Mouse (Mus musculus): ENCODE measurements at regions not wholly inside any gene's neighbourhood (a gene's known extent, or its start where the extent isn't known, plus 50 kb on each side); places are given as distances from the start of the nearest gene placed in this dataset.
"Not testable (repeated sequence)": the region's sequence is repeated elsewhere in the genome, so short reads cannot be mapped to it uniquely, and the experiment has no call there.

DNA sequence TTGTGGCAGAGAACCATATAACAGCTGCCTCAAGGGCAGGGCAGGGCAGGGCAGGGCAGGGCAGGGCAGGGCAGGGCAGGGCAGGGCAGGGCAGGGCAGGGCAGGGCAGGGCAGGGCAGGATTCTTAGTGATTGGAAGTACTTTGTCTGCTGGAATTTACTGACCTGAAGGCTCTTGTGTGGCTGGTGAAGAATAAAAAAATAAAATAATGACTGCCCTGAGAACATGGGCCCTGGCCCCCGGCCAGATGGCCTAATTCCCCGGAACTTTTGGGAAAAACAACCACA, 169.3 kb downstream of the Qk start:
- H3K27me3 ChIP-seq; H3K4me3 ChIP-seq; H3K4me2 ChIP-seq (replicated peaks); H3K36me3 ChIP-seq; H3K9ac ChIP-seq; H3K4me1 ChIP-seq; ATAC-seq (ENCODE audit: insufficient number of reproducible peaks, insufficient read depth, low FRiP score, low TSS enrichment); H3K27ac ChIP-seq; H3K9me3 ChIP-seq: not testable (repeated sequence)
- 54% methylated on average over 2 of the region's 2 CpGs for WGBS

- H3K4me1 ChIP-seq, result no peaks in the 10 kb centered on the region
- no peaks in the 10 kb centered on the region for H3K27me3 ChIP-seq
- no peaks in the 10 kb centered on the region for H3K9me3 ChIP-seq
- no peaks in the 10 kb centered on the region for H3K36me3 ChIP-seq
- H3K9ac ChIP-seq, result no peak overlapping the region
- no peak overlapping the region for H3K4me2 ChIP-seq (replicated peaks)
- H3K4me3 ChIP-seq, result no peak overlapping the region
- no peak for ATAC-seq (ENCODE audit: insufficient number of reproducible peaks, insufficient read depth, low FRiP score, low TSS enrichment)
- 76% methylated on average over 8 of the region's 8 CpGs for WGBS
- H3K27ac ChIP-seq, result no peak overlapping the region
These were observed 169.8 kb downstream of the Qk start for GRCm38 (mm10) chr17:10149682-10150402.

DNA sequence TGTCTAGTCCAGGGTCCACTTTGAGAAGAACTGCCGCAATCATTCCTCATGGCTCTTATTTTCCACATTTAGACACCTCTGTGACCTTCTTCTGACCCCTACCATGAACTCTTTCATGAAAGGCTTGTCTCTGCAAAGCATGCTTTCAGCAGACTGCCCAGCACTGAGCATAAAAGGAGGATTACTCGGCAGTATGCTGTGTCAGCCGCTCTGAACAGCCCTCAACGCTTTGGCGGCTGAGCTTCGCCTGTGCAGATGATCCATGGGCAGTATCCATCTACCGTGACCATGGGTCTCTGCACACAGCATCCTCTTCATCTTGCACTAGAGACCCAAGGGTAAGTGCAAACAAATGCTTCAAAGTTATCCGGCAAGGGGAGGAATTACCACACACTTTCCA, 172.5 kb downstream of the Qk start:
- WGBS, result 56% methylated on average over 8 of the region's 8 CpGs
- Histone ChIP-seq H3K4me1 (no peaks in the 10 kb centered on the region), H3K4me2 (replicated peaks) (no peak overlapping the region), H3K27ac (no peak overlapping the region), H3K9me3 (no peaks in the 10 kb centered on the region), H3K27me3 (no peaks in the 10 kb centered on the region), H3K36me3 (no peaks in the 10 kb centered on the region), H3K4me3 (no peak overlapping the region), H3K9ac (no peak overlapping the region)
- ATAC-seq (ENCODE audit: insufficient number of reproducible peaks, insufficient read depth, low FRiP score, low TSS enrichment), result no peak

DNA sequence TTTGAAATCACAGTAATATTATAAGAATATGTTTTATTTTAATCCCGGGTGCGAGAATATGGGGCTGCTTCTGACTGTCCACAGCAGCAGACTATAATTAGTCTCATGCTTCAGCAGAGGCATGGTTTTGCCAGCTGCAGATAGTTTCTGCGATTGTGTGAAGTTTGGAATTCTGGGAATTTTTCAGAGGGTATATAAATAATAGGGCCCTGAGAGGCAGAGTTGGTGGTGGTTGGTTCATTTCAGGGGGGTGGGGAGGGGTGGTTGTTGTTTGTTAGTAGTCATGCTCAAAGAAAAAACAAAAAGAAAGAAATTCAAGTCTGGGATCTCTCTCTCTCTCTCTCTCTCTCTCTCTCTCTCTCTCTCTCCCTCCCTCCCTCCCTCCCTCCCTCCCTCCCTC, 173.1 kb downstream of the Qk start:
- H3K27ac ChIP-seq, result no peak overlapping the region
- H3K4me2 ChIP-seq (replicated peaks), result no peak overlapping the region
- 55% methylated on average over 3 of the region's 3 CpGs for WGBS
- H3K36me3 ChIP-seq, result no peaks in the 10 kb centered on the region
- no peak overlapping the region for H3K4me3 ChIP-seq
- no peak overlapping the region for H3K9ac ChIP-seq
- no peaks in the 10 kb centered on the region for H3K27me3 ChIP-seq
- H3K9me3 ChIP-seq, result no peaks in the 10 kb centered on the region
- ATAC-seq (ENCODE audit: insufficient number of reproducible peaks, insufficient read depth, low FRiP score, low TSS enrichment), result no peak
- H3K4me1 ChIP-seq, result no peaks in the 10 kb centered on the region

- WGBS, result 61% methylated on average over 3 of the region's 3 CpGs
- H3K4me1 ChIP-seq, result 0 out of 2 replicates have a peak, but pooled peaks cover 4% of the 10 kb centered on the region
- H3K27ac ChIP-seq, result no peak overlapping the region
- H3K4me2 ChIP-seq (replicated peaks), result no peak overlapping the region
- H3K27me3 ChIP-seq, result no peaks in the 10 kb centered on the region
- no peaks in the 10 kb centered on the region; the same call in 1 of the 2 replicates for H3K9me3 ChIP-seq
- H3K4me3 ChIP-seq, result no peak overlapping the region
- no peak for ATAC-seq (ENCODE audit: insufficient number of reproducible peaks, insufficient read depth, low FRiP score, low TSS enrichment)
- H3K36me3 ChIP-seq, result no peaks in the 10 kb centered on the region
- no peak overlapping the region for H3K9ac ChIP-seq
These were observed 180.8 kb downstream of the Qk start for GRCm38 (mm10) chr17:10138847-10139246.

DNA sequence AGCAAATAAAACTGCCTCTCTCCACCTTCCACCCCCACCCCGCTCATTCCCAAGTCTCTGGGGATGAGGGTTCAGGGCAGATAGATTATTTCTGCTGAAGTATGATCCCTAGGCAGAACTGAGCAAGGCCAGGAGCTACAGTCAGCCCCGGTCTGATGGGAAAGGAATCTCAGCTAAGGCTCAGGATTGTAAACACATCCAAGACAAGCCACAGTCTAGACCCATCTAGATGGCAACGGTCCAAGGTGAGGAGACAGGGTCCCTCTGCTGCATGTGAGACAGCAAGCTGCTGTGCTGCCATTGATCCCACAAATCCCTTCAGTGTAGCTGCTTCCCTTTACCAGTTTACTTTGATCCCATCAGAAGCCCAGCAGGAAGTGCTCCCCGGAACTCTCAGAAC, 181.3 kb downstream of the Qk start:
- no peaks in the 10 kb centered on the region for H3K36me3 ChIP-seq
- WGBS, result 71% methylated on average over 4 of the region's 4 CpGs
- H3K27ac ChIP-seq, result no peak overlapping the region
- H3K27me3 ChIP-seq, result no peaks in the 10 kb centered on the region
- no peak overlapping the region for H3K9ac ChIP-seq
- H3K4me1 ChIP-seq, result 0 out of 2 replicates have a peak, but pooled peaks cover 4% of the 10 kb centered on the region
- no peaks in the 10 kb centered on the region; the same call in 1 of the 2 replicates for H3K9me3 ChIP-seq
- no peak overlapping the region for H3K4me3 ChIP-seq
- ATAC-seq (ENCODE audit: insufficient number of reproducible peaks, insufficient read depth, low FRiP score, low TSS enrichment), result peak; percentile 28; the same call in 1 of the 2 replicates
- no peak overlapping the region for H3K4me2 ChIP-seq (replicated peaks)

DNA sequence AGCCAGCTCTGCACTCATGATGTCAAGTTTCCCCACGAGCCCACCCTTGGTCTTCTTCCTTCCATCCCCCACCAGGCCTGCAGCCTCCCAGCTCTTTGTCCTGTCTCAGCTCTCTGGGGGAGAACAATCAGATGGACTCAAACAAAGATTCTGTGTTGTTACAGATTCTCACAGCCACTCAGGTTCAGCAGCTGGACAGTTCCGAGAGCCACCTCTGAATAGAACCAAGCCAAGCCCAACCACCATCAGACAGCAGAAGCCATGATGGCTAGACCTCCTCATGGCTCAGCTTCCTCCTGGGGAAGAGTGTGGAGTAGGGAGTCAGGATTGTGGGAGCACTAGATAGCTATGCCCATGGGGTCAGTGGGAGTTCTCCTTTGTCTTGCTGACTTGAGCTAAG, 184.5 kb downstream of the Qk start:
- no peak for ATAC-seq (ENCODE audit: insufficient number of reproducible peaks, insufficient read depth, low FRiP score, low TSS enrichment)
- H3K9me3 ChIP-seq, result no peaks in the 10 kb centered on the region
- no peak overlapping the region for H3K27ac ChIP-seq
- no peaks in the 10 kb centered on the region for H3K27me3 ChIP-seq
- H3K36me3 ChIP-seq, result no peaks in the 10 kb centered on the region
- H3K9ac ChIP-seq, result no peak overlapping the region
- no peak overlapping the region for H3K4me2 ChIP-seq (replicated peaks)
- WGBS, result 64% methylated on average over 2 of the region's 2 CpGs
- H3K4me3 ChIP-seq, result no peak overlapping the region
- 0 out of 2 replicates have a peak, but pooled peaks cover 4% of the 10 kb centered on the region for H3K4me1 ChIP-seq

- 28% methylated on average over 8 of the region's 8 CpGs for WGBS
- ATAC-seq (ENCODE audit: insufficient number of reproducible peaks, insufficient read depth, low FRiP score, low TSS enrichment), result no peak
These were observed 191.1 kb downstream of the Qk start for GRCm38 (mm10) chr17:10128591-10128990.

DNA sequence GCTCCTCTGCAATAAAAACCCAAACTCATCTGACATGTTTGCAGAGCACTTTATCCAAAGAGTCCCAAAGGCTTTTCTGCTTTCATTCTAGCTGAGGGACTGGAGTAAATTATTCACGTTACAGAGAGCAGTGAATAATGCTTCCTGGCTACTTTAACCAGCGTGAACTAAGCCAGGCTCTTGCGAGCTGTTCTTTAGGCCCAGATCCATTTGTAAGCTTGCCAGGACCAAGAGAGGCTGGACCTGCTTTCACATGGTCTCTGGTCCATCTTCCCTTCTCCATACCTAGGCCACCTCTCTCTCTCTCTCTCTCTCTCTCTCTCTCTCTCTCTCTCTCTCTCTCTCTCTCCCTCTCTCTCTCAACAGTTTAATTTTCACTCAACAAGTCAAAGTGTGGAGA, 197.2 kb downstream of the Qk start:
- no peak overlapping the region for H3K4me3 ChIP-seq
- no peak for ATAC-seq (ENCODE audit: insufficient number of reproducible peaks, insufficient read depth, low FRiP score, low TSS enrichment)
- H3K27me3 ChIP-seq, result no peaks in the 10 kb centered on the region
- H3K4me1 ChIP-seq, result no peaks in the 10 kb centered on the region
- no peaks in the 10 kb centered on the region for H3K9me3 ChIP-seq
- 66% methylated on average over 3 of the region's 3 CpGs for WGBS
- no peak overlapping the region for H3K4me2 ChIP-seq (replicated peaks)
- H3K9ac ChIP-seq, result no peak overlapping the region
- H3K27ac ChIP-seq, result no peak overlapping the region
- no peaks in the 10 kb centered on the region for H3K36me3 ChIP-seq

More at GRCm38 (mm10) chr17:10128591-10128990, 191.1 kb downstream of the Qk start:
- H3K36me3 ChIP-seq, result no peaks in the 10 kb centered on the region
- no peak overlapping the region for H3K27ac ChIP-seq
- no peak overlapping the region for H3K9ac ChIP-seq
- H3K4me2 ChIP-seq (replicated peaks), result no peak overlapping the region
- H3K9me3 ChIP-seq, result no peaks in the 10 kb centered on the region
- H3K27me3 ChIP-seq, result no peaks in the 10 kb centered on the region
- H3K4me1 ChIP-seq, result no peaks in the 10 kb centered on the region
- H3K4me3 ChIP-seq, result no peak overlapping the region

- no peak overlapping the region for H3K4me3 ChIP-seq
- no peaks in the 10 kb centered on the region for H3K36me3 ChIP-seq
- H3K27me3 ChIP-seq, result no peaks in the 10 kb centered on the region
- H3K9me3 ChIP-seq, result no peaks in the 10 kb centered on the region
- ATAC-seq (ENCODE audit: insufficient number of reproducible peaks, insufficient read depth, low FRiP score, low TSS enrichment), result no peak
- H3K4me2 ChIP-seq (replicated peaks), result no peak overlapping the region
- H3K27ac ChIP-seq, result no peak overlapping the region
- no peak overlapping the region for H3K9ac ChIP-seq
- no peaks in the 10 kb centered on the region for H3K4me1 ChIP-seq
- WGBS, result 92% methylated on average over 2 of the region's 2 CpGs
These were observed 207.5 kb downstream of the Qk start for GRCm38 (mm10) chr17:10112118-10112517.

DNA sequence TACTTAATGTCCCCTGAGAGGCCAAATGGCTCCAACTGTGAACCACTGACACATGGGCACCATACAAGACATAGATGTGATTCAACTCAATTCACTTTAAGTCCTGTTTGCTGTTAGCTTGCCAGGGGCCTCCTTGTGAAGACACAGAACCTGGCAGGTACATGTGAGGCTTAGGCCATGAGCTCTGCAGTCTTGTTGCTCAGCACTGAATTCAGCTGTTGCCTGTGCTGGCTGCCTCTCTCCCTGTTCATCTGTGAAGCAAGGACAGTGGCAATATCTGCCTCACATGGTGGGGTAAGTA, 209.3 kb downstream of the Qk start:
- Histone ChIP-seq H3K9ac (no peak overlapping the region), H3K27ac (no peak overlapping the region), H3K4me1 (no peaks in the 10 kb centered on the region), H3K4me2 (replicated peaks) (no peak overlapping the region), H3K9me3 (no peaks in the 10 kb centered on the region), H3K4me3 (no peak overlapping the region), H3K27me3 (no peaks in the 10 kb centered on the region), H3K36me3 (no peaks in the 10 kb centered on the region)
- no peak for ATAC-seq (ENCODE audit: insufficient number of reproducible peaks, insufficient read depth, low FRiP score, low TSS enrichment)

DNA sequence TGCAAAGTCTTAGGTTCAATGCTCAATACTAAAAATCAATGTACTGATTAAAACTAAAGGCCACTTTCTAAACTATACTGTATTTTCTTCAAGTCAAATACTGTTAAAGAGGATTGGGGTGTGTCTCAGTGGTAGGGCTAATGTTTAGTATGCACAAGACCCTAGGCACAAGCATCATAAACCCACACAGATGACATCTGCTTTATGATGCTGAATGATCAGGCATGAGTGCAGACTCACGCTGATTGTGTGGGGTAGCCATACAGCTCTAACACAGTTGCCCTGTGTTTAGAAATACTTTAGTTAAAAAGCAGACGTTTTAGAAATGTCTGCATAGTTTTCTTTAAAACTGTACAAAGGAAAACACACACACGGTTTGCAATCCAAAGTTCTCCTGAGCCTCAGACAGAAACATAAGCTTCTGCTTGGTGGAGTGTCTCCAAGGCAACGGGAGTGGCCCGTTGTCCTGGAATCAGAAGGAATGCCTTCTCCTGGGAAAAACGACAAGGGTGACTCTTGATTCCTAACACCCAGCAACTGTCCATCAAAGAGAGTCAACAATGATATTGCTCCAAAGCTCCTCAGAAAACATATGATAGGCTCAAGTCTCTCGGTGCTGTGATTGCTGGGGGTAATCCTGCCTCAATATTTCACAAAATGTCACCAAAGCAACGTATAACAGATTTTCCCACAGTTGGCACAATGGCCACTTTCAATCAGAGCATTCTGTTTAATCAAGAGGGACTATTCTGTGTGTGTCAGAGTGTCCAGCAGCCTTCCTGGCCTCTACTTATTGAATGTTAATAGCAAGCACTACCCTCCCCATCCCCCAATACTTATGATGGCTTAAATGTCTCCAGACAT, 209.9 kb downstream of the Qk start:
- H3K4me1 ChIP-seq, result no peaks in the 10 kb centered on the region
- no peaks in the 10 kb centered on the region for H3K36me3 ChIP-seq
- H3K27me3 ChIP-seq, result no peaks in the 10 kb centered on the region
- ATAC-seq (ENCODE audit: insufficient number of reproducible peaks, insufficient read depth, low FRiP score, low TSS enrichment), result no peak
- no peak overlapping the region for H3K27ac ChIP-seq
- no peak overlapping the region for H3K4me2 ChIP-seq (replicated peaks)
- no peak overlapping the region for H3K4me3 ChIP-seq
- no peaks in the 10 kb centered on the region for H3K9me3 ChIP-seq
- H3K9ac ChIP-seq, result no peak overlapping the region
- 60% methylated on average over 8 of the region's 8 CpGs for WGBS
